Mouse (Mus musculus) G1E (cell line): ENCODE measurements around the gene Lpin2.

Source experiments
- CTCF ChIP-seq: IDR thresholded peaks from 2 replicates; pipeline ENCODE4 v1.5.1; 2012; ENCODE audit warnings: low read depth, low read length, inconsistent platforms, mixed read lengths
- GATA1 ChIP-seq: IDR thresholded peaks from 2 replicates; pipeline ENCODE4 v1.6.1; 2012; ENCODE audit warnings: borderline replicate concordance, low read length, inconsistent platforms, mixed read lengths
- GATA2 ChIP-seq: IDR thresholded peaks from 2 replicates; pipeline ENCODE4 v1.6.1; 2012; ENCODE audit warnings: low read depth, low read length, inconsistent platforms, borderline replicate concordance
- POLR2AphosphoS5 ChIP-seq: IDR thresholded peaks from 2 replicates; pipeline ENCODE4 v1.6.1; 2012; ENCODE audit warnings: low read depth, low read length, inconsistent platforms; ENCODE audit not compliant: insufficient replicate concordance
- TAL1 ChIP-seq: conservative IDR thresholded peaks from 2 replicates; pipeline ENCODE4 v1.6.1; 2012; ENCODE audit warnings: low read depth, low read length, inconsistent platforms, mixed read lengths

DNA sequence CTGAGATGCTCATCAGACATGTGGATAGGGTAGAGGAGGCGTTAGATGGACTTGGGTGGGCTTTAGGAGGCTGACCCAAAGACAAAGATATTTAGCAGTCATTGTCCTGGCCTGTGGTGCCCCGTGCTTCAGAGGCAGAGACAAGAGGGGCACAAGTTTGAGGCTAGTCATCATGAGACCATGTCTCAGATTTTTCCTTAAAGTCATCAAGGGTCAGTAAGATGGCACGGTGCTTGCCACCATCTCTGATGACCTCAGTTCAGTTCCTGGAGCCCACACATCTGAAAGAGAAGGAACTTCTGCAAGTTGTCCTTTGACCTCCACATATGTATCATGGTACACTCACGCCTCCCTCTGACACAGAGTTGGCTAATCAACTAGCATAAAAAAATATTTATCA is 39.2 kb upstream of the Lpin2 start:
- TF ChIP-seq CTCF = no peak
- no peak for TF ChIP-seq GATA1
- TF ChIP-seq TAL1 = no peak
- no peak for TF ChIP-seq GATA2
- no peak for TF ChIP-seq POLR2AphosphoS5
